Mouse (Mus musculus) midbrain, postnatal 0 days (tissue): ENCODE results near the gene Astn2. TPM values are rescaled to one million over a fixed set of nuclear protein-coding genes. Genes with fewer than 3 reads are reported as not detected.

ENCODE experiments used
- ATAC-seq: fragments of 200-750 bp; cut with Nextera tagmentation; 2 replicates; pipeline ENCODE4 v1.8.0; 2017; ENCODE audit warnings: moderate number of reproducible peaks, mild to moderate bottlenecking, moderate TSS enrichment, moderate library complexity; ENCODE audit not compliant: low FRiP score
- DNase-seq: peaks from one replicate; pipeline ENCODE4 v3.0.0-alpha.2; 2015; ENCODE audit warnings: low spot score
- H3K27ac ChIP-seq: fragments of 300-500 bp; sonication (generic); 2 replicates; pipeline ENCODE4 v1.5.1; 2014; ENCODE audit warnings: low read depth, mild to moderate bottlenecking, low read length, mixed read lengths
- H3K27me3 ChIP-seq: fragments of 300-500 bp; sonication (generic); 2 replicates; pipeline ENCODE4 v1.6.1; 2014; ENCODE audit warnings: low read length, control low read depth, mixed read lengths; ENCODE audit not compliant: insufficient read depth
- H3K36me3 ChIP-seq: fragments of 300-500 bp; sonication (generic); 2 replicates; pipeline ENCODE4 v1.6.1; 2014; ENCODE audit warnings: low read length, control low read depth, mixed read lengths; ENCODE audit not compliant: insufficient read depth
- H3K4me1 ChIP-seq: fragments of 300-500 bp; sonication (generic); 2 replicates; pipeline ENCODE4 v1.6.1; 2014; ENCODE audit warnings: mild to moderate bottlenecking, control low read depth, antibody characterized with exemption, low read length, mixed read lengths; ENCODE audit not compliant: insufficient read depth
- H3K4me2 ChIP-seq: fragments of 300-500 bp; sonication (generic); 2 replicates; pipeline ENCODE4 v1.6.1; 2014; ENCODE audit warnings: low read depth, mild to moderate bottlenecking, low read length, mixed read lengths; ENCODE audit not compliant: poor library complexity, severe bottlenecking
- H3K4me3 ChIP-seq: fragments of 300-500 bp; sonication (generic); 2 replicates; pipeline ENCODE4 v1.5.1; 2014; ENCODE audit warnings: low read depth, mild to moderate bottlenecking, low read length, moderate library complexity
- H3K9ac ChIP-seq: fragments of 300-500 bp; sonication (generic); replicated peaks from 2 replicates; pipeline ENCODE4 v1.6.1; 2014; ENCODE audit warnings: mild to moderate bottlenecking, low read length, moderate library complexity, mixed read lengths; ENCODE audit not compliant: poor library complexity, severe bottlenecking
- H3K9me3 ChIP-seq: fragments of 300-500 bp; sonication (generic); 2 replicates; pipeline ENCODE4 v1.6.1; 2016; ENCODE audit warnings: low read length, control low read depth
- CTCF ChIP-seq: IDR thresholded peaks from 2 replicates; pipeline ENCODE4 v1.5.1; 2016; ENCODE audit warnings: antibody characterized with exemption, mild to moderate bottlenecking
- WGBS: fragments of 180-500 bp; shearing (Covaris S2); extraction: QIAGEN DNeasy Blood & Tissue Kit; methylation state at CpG from one replicate; pipeline ENCODE4 v1.1.7; 2014; 5-methylcytosine and 5-hydroxymethylcytosine counted together
- polyA plus RNA-seq: library from polyadenylated mRNA; unstranded; fragments of >200 nt; fragmentation: Nextera tagmentation; extraction: Ambion mirVana; gene quantifications from 2 replicates; pipeline ENCODE4 v1.2.1, GENCODE M21; 2015
- total RNA-seq: library from RNA; depleted of rRNA; stranded (reverse); fragments of >200 nt; gene quantifications from 2 replicates; pipeline ENCODE4 v1.2.3, GENCODE M21; 2014

Gene Astn2
- total and polyA plus RNA-seq, 2 experiments from 2014 or later = 2.5 to 34.9 TPM

GRCm38 (mm10) chr4:66232799-66233198 is 171.6 kb downstream of the Astn2 start:
- Histone ChIP-seq H3K9me3 (no peaks in the 10 kb centered on the region), H3K4me1 (no peaks in the 10 kb centered on the region), H3K4me2 (no peak overlapping the region), H3K27me3 (no peaks in the 10 kb centered on the region), H3K27ac (no peak overlapping the region), H3K9ac (no peak overlapping the region), H3K36me3 (no peaks in the 10 kb centered on the region), H3K4me3 (no peak overlapping the region)
- ATAC-seq (no peak), DNase-seq (no peak)
- 91% methylated on average over 3 of the region's 3 CpGs for WGBS
- TF ChIP-seq CTCF = no peak

GRCm38 (mm10) chr4:66232350-66232749 is 172.1 kb downstream of the Astn2 start:
- ATAC-seq = peak; percentile 69; the same call in 1 of the 2 replicates
- WGBS = 56% methylated on average over 2 of the region's 2 CpGs
- no peak overlapping the region for H3K4me3 ChIP-seq
- no peaks in the 10 kb centered on the region for H3K27me3 ChIP-seq
- H3K4me2 ChIP-seq = no peak overlapping the region
- H3K36me3 ChIP-seq = no peaks in the 10 kb centered on the region
- H3K9ac ChIP-seq = no peak overlapping the region
- peak; percentile 11; the same call in 1 of the 2 replicates for TF ChIP-seq CTCF
- H3K9me3 ChIP-seq = no peaks in the 10 kb centered on the region
- 0 out of 2 replicates have a peak overlapping the region, but pooled peaks have one; percentile 9 for H3K27ac ChIP-seq
- DNase-seq = peak; percentile 63
- no peaks in the 10 kb centered on the region for H3K4me1 ChIP-seq

- Histone ChIP-seq H3K4me3 (no peak overlapping the region), H3K4me1 (no peaks in the 10 kb centered on the region), H3K4me2 (no peak overlapping the region), H3K27me3 (no peaks in the 10 kb centered on the region), H3K9ac (no peak overlapping the region), H3K27ac (no peak overlapping the region), H3K9me3 (no peaks in the 10 kb centered on the region), H3K36me3 (no peaks in the 10 kb centered on the region)
- WGBS = 92% methylated on average over 4 of the region's 4 CpGs
- no peak for DNase-seq
- no peak for TF ChIP-seq CTCF
- no peak for ATAC-seq
Measured at GRCm38 (mm10) chr4:66230735-66231134, 173.7 kb downstream of the Astn2 start.

- no peaks in the 10 kb centered on the region for H3K27me3 ChIP-seq
- H3K4me2 ChIP-seq = no peak overlapping the region
- no peak overlapping the region for H3K27ac ChIP-seq
- no peaks in the 10 kb centered on the region for H3K4me1 ChIP-seq
- no peaks in the 10 kb centered on the region for H3K9me3 ChIP-seq
- DNase-seq (no peak), ATAC-seq (no peak)
- H3K36me3 ChIP-seq = no peaks in the 10 kb centered on the region
- 94% methylated on average over 9 of the region's 9 CpGs for WGBS
- H3K4me3 ChIP-seq = no peak overlapping the region
- no peak overlapping the region for H3K9ac ChIP-seq
- no peak for TF ChIP-seq CTCF
Measured at GRCm38 (mm10) chr4:66222602-66223317, 181.7 kb downstream of the Astn2 start.

GRCm38 (mm10) chr4:66215170-66215618 is 189.2 kb downstream of the Astn2 start:
- no peak overlapping the region for H3K27ac ChIP-seq
- peak; percentile 75 for DNase-seq

GRCm38 (mm10) chr4:66189636-66190035 is 214.8 kb downstream of the Astn2 start:
- no peak for TF ChIP-seq CTCF
- WGBS = 67% methylated on average over 8 of the region's 8 CpGs
- no peaks in the 10 kb centered on the region for H3K9me3 ChIP-seq
- H3K4me3 ChIP-seq = no peak overlapping the region
- no peak overlapping the region for H3K9ac ChIP-seq
- no peaks in the 10 kb centered on the region for H3K4me1 ChIP-seq
- H3K4me2 ChIP-seq = no peak overlapping the region
- H3K27me3 ChIP-seq = no peaks in the 10 kb centered on the region
- no peak overlapping the region for H3K27ac ChIP-seq
- H3K36me3 ChIP-seq = peaks cover 4% of the 10 kb centered on the region
- ATAC-seq = peak; percentile 27
- DNase-seq = no peak

More at GRCm38 (mm10) chr4:66215170-66215618, 189.2 kb downstream of the Astn2 start:
- no peaks in the 10 kb centered on the region for H3K27me3 ChIP-seq
- no peaks in the 10 kb centered on the region for H3K36me3 ChIP-seq
- no peak overlapping the region for H3K4me2 ChIP-seq
- 0 out of 2 replicates have a peak, but pooled peaks have one; percentile 44 for ATAC-seq
- H3K9me3 ChIP-seq = no peaks in the 10 kb centered on the region
- WGBS = 20% methylated on average over 9 of the region's 9 CpGs
- H3K4me1 ChIP-seq = no peaks in the 10 kb centered on the region
- H3K4me3 ChIP-seq = no peak overlapping the region
- no peak for TF ChIP-seq CTCF
- H3K9ac ChIP-seq = no peak overlapping the region
